Mouse (Mus musculus): Measurements from ENCODE around the gene Cdc14b.
A peak's percentile ranks its signal among the peaks of the same experiment; 100 is the strongest.

Cdc14b gene

GRCm38 (mm10) chr13:64237000-64237680, 38.0 kb downstream of the Cdc14b start:
- no peak for DNase-seq (ENCODE audit: low spot score in 2 of 2)

GRCm38 (mm10) chr13:64235777-64236176, 39.3 kb downstream of the Cdc14b start:
- DNase-seq (ENCODE audit: low spot score in 2 of 2), result no peak

GRCm38 (mm10) chr13:64235062-64235715, 39.9 kb downstream of the Cdc14b start:
- no peak for DNase-seq (ENCODE audit: low spot score in 2 of 2)

- DNase-seq (ENCODE audit: low spot score in 2 of 2), result no peak
Observed at GRCm38 (mm10) chr13:64233139-64233538, 42.0 kb downstream of the Cdc14b start.

- DNase-seq (ENCODE audit: low spot score in 2 of 2), result no peak
Observed at GRCm38 (mm10) chr13:64226725-64227124, 48.4 kb downstream of the Cdc14b start.

- DNase-seq (ENCODE audit: low spot score in 2 of 2), result no peak
Observed at GRCm38 (mm10) chr13:64225738-64226137, 49.4 kb downstream of the Cdc14b start.

GRCm38 (mm10) chr13:64214891-64215290, 60.2 kb downstream of the Cdc14b start:
- no peak for DNase-seq (ENCODE audit: low spot score in 2 of 2)

- no peak for DNase-seq (ENCODE audit: low spot score in 2 of 2)
Observed at GRCm38 (mm10) chr13:64211995-64212603, 63.0 kb downstream of the Cdc14b start.

DNA sequence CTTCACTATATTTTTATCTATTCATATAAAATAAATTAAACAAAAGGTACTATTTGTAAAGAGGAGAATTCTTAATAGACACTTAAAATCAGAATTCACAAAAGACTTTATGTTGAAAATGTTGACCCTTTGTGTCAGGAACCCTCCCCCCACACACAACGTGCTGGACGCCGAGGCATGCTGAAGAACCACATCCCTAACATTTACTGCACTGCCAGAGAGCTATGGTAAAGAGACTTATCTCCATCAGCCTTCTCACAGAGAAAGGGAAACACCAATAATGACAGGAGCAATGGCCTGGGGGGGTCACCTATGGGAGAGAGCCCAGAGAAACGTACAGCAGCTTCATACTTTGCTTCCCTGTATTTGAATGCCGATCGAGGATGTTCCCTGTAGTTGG, 66.9 kb downstream of the Cdc14b start:
- no peak for DNase-seq (ENCODE audit: low spot score in 2 of 2)

DNA sequence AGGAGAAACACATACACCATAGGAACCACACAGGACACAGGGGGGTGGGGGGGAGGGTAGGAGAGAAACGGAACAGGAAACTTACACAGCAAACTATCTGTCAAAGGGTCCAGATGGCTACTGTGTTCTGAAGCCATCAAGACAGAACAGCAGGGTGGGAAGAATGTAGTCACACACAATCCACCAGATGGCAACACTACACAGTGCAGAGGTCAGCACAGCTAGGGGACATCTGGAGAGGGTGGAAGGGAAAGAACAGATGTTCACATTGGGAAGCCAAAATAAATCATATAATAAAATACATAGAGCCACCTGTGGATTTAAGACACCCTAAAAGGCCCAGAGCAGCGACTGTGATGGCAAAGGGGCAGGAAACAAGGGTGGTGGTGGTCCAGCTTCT, 69.9 kb downstream of the Cdc14b start:
- DNase-seq (ENCODE audit: low spot score in 2 of 2), result no peak

GRCm38 (mm10) chr13:64204726-64205125, 70.4 kb downstream of the Cdc14b start:
- DNase-seq (ENCODE audit: low spot score in 2 of 2), result no peak

DNA sequence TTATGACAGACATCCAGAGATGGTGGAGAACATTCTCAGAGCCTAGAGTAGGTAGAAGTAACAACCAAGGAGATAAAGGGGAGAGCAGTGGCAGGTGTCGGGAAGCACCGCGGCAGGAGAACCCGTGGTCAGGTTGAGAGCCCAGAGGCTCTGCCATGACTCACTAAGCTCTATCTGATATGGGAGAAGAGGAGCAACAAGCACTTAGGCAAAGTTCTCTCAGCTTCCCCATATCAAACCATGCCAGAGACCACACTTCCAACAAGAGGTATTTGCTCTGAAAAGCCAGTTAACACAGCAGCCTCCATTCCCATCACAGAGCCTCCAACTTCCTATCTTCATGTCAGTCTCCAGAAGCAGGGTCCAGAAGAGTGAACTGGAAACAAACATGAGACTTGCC, 74.2 kb downstream of the Cdc14b start:
- DNase-seq (ENCODE audit: low spot score in 2 of 2), result no peak

DNA sequence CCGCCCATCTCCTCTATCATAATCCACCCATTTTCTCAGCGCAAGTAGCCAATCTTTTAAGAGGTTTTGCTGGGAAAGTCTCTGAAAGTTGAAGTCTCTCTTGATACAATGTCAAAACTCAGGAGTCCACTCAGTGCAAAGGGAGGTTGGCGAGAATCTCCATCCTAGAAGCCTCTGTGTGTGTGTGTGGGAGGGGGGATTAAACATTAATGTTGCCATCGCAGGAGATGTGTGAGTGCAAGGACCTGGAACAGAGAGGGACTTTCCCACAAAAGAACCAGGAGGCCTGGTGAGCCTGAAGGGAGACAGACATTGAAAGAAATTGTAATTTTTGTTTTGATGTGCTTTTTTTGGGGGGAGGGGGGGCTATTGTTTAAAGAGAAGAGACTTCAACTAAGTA, 76.8 kb downstream of the Cdc14b start:
- no peak for DNase-seq (ENCODE audit: low spot score in 2 of 2)

- no peak for DNase-seq (ENCODE audit: low spot score in 2 of 2)
Observed at GRCm38 (mm10) chr13:64197899-64198298, 77.2 kb downstream of the Cdc14b start.

GRCm38 (mm10) chr13:64187065-64187464, 88.0 kb downstream of the Cdc14b start:
- DNase-seq (ENCODE audit: low spot score in 2 of 2), result no peak

GRCm38 (mm10) chr13:64186516-64186915, 88.6 kb downstream of the Cdc14b start:
- no peak for DNase-seq (ENCODE audit: low spot score in 2 of 2)

DNA sequence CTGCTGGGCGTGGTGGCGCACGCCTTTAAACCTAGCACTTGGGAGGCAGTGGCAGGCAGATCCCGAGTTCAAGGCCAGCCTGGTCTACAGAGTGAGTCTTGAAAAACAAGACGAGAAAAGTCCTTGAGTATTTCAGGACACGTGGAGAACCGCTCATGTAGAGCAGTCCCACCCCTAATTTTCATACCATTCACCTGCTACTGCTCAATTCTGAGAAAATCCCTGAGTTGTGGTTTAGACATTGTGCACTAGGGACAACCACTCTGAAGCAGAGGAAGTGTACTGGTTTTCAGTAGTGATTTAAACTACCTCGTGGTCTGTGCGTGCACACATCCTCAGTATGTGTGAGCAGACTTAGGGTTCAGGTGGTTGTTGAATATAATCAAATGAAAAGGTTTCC, 89.5 kb downstream of the Cdc14b start:
- no peak for DNase-seq (ENCODE audit: low spot score in 2 of 2)

GRCm38 (mm10) chr13:64185176-64185575, 89.9 kb downstream of the Cdc14b start:
- no peak for DNase-seq (ENCODE audit: low spot score in 2 of 2)

GRCm38 (mm10) chr13:64184361-64184760, 90.7 kb downstream of the Cdc14b start:
- DNase-seq (ENCODE audit: low spot score in 2 of 2), result no peak

DNA sequence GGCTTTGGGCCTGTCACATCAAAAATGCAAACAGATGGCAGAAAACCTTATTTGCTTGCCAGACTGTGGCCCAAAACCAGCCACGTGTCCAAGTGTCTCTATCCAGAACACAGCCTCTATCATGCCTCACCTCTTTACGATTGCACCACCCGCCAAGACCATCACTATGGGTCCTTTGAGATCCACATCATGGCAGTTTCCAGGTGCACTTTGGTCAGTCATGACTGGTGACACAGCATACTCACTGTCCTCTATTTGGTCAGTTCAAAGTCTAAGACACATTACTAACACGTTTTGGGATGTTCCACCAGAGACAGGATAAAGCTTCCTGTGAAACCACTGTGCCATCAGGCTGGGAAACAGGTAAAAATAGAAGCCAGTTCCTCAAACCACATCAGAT, 91.5 kb downstream of the Cdc14b start:
- no peak for DNase-seq (ENCODE audit: low spot score in 2 of 2)

DNA sequence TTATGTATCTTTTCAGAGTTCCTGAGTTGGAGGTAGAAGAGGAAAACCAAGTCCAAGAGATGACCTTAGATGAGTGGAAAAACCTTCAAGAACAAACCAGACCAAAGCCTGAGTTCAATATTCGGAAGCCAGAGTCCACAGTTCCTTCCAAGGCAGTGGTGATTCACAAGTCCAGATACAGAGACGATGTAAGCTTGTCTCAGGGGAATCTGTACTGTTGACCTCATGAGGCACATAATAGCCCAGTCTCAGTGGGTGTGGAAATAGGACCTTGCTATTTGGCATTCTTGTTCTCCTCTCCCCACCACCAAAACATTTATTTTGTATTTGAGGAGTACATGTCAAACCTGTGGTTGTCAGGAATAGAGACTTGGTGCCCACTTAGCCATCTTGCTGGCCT, 93.0 kb downstream of the Cdc14b start:
- no peak for DNase-seq (ENCODE audit: low spot score in 2 of 2)

DNA sequence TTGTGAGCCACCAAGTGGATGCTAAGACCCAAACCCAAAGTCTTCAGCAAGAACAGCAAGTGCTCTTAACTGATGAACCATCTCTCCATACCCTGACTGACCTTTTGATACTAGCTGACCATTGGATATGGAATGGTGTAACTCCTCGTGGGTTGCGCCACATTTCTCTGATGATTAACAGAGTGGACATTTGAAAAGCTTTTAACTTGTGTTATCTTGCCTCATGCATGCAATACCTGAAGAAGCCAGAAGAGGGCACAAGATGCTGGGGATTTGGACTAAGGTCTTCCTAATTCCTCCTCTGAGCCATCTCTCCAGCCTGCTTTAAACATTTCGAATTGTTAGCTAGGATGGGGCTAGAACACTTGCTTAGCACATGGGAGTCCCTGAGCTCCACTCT, 94.2 kb downstream of the Cdc14b start:
- peak in 1 of 2 experiments; percentile 29 for DNase-seq (ENCODE audit: low spot score in 2 of 2)

- no peak for DNase-seq (ENCODE audit: low spot score in 2 of 2)
Observed at GRCm38 (mm10) chr13:64180300-64180699, 94.8 kb downstream of the Cdc14b start.
